Mouse (Mus musculus) liver, postnatal 0 days (tissue): Measurements from ENCODE around the gene Men1.

Experiments used
- CTCF ChIP-seq: sonication (generic); IDR thresholded peaks from 2 replicates; pipeline ENCODE4 v1.5.1; 2016; ENCODE audit warnings: antibody characterized with exemption, low read depth
- EP300 ChIP-seq: IDR thresholded peaks from 2 replicates; pipeline ENCODE4 v1.6.1; 2016; ENCODE audit warnings: antibody characterized with exemption, low read depth, mild to moderate bottlenecking

GRCm38 (mm10) chr19:6343996-6344395 lies 9.2 kb downstream of the Men1 start:
- no peak for TF ChIP-seq CTCF
- no peak for TF ChIP-seq EP300
